Mouse (Mus musculus) left cerebral cortex, adult 18-20 months (tissue): ENCODE data around the gene Fcnb. TPM values are rescaled to one million over a fixed set of nuclear protein-coding genes. Genes with fewer than 3 reads are reported as not detected.

Experiments
- DNase-seq, 2 experiments: peaks; one replicate each; pipeline ENCODE4 v3.0.0; 2021 to 2022; ENCODE audit warnings: low spot score in 2 of 2, mixed read lengths in 1 of 2
- total RNA-seq, 2 experiments: library from RNA; stranded (reverse); gene quantifications; 2 replicates each; pipeline ENCODE4 v1.2.3; 2021

Fcnb gene
- total RNA-seq, 2 experiments from 2014 or later, result not detected

DNA sequence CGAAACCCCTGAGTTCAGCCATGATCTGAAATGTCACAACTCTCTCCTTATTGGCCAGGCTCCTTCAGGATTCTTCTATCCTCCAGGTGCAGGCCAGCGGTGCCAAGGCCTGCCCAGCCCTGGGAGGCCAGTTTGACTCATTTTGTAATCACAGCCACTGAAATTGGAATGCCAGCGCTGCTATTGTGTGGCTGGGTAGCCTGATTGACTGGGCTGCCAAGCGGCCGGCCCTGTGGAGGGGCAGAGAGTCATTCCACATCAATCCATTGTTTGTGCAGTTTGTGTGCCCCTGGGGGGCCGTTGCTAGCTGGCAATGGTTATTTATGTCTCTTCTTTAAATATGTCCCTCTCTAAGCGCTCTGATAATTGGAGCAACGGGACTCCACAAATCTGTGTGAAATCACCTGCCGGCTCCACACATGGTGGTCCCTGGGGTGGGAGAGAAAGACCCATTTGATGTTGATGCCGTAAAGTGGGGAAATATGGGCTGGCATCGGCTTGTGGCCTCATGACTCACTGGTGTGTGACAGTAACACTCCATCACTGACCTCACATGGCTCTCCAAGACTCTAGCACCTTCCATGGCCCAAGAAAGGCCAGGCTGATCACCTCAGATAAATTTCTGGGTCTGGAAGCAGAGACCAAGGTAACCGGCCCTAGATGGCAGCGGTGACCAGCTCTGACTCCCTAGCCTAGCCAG is 50.5 kb downstream of the Fcnb start:
- DNase-seq, result no peak

DNA sequence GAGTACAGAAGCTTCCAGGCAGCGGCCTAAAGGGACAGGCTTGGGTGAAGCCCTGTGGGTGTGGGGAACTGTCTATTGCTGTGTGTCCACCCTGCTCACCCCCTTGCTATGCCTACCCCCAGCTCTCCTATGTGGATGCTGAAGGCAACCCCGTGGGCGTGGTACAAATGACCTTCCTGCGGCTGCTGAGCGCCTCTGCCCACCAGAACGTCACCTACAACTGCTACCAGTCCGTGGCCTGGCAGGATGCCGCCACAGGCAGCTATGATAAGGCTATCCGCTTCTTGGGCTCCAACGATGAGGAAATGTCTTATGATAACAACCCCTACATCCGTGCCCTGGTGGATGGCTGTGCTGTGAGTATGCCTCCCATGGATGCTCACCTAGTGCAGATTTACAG is 52.2 kb downstream of the Fcnb start:
- DNase-seq, result no peak

DNA sequence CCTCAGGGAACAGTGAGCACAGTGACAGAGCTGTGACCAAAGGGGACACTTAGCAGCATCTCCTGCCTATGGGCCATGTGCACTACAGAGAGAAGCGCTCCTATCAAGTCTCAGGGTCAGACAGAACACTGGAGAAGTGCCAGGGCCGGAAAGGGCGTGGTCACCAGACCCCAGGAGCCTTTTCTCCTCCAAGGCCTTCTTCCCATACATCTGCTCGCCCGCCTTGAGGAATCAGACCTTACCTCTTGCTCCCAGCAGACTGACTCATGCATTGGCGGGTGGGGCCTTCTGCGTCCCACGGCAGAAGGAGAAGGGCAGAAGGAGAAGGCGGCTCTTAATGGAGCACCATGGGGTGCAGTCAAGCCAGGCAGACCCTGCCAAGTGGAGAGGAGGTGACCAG is 52.8 kb downstream of the Fcnb start:
- DNase-seq, result no peak

Other genes with a start within 250 kb of the Fcnb start
- 1 to 10 TPM; 7.3 to 8.7 TPM for gene Col5a1, start 198.5 kb downstream of the Fcnb start, total RNA-seq
- 1,000 to 10,000 TPM; 1,494 to 1,506 TPM for gene Olfm1, start 108.1 kb upstream of the Fcnb start, total RNA-seq